Mouse (Mus musculus): ENCODE data around the gene Prr7. TPM values are rescaled to one million over a fixed set of nuclear protein-coding genes. Genes with fewer than 3 reads are reported as not detected.

The Prr7 gene
- polyA plus RNA-seq, 1 experiment from 2014 or later: not detected

GRCm38 (mm10) chr13:55511492-55511861 is 47.4 kb downstream of the Prr7 start:
- Histone ChIP-seq H3K27ac (replicated peaks) (peak overlapping the region; percentile 99), H3K4me2 (peak overlapping the region; percentile 80), H3K36me3 (peaks cover 45% of the 10 kb centered on the region), H3K9me3 (no peaks in the 10 kb centered on the region), H3K4me1 (peaks cover 55% of the 10 kb centered on the region), H3K9ac (peak overlapping the region; percentile 98), H3K27me3 (replicated peaks) (peaks cover 21% of the 10 kb centered on the region), H3K4me3 (peak overlapping the region; percentile 93)
- 9% methylated on average over 5 of the region's 5 CpGs for WGBS
- no peak for ATAC-seq (ENCODE audit: extremely low read depth, insufficient number of reproducible peaks, low FRiP score, low TSS enrichment)

DNA sequence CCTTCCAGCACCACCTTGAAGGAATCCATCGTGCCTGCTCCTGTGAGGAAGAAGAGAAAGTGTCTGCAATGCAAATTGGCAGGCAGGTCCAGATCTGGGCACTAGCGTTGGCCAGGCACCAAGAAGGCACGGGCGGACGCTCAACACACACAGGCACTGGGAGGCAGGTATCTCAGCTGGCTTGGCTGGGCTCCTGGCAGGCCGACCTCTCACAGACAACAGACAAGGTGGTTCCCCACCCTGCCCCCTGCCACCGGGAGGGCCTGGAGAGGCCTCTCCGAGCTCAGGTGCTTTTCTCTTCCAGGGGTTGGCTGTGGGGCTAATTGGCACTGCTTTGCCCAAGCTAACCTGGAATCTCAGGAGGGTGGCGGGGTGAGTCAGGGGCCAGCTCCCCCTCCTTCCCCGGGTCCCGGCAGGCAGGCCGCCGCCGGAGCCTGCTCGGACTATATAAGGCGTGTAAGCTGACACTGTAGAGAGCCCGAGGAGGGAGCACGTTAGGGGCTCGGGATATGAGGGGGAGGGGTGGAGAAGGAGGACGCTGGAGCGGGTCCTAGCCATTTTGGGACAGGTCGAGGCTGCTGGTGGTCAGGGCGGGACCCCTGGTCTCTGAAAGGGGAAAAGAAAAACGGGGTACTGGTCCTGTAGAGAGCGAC is 48.4 kb downstream of the Prr7 start:
- Histone ChIP-seq H3K4me1 (peaks cover 50% of the 10 kb centered on the region), H3K27me3 (replicated peaks) (peaks cover 23% of the 10 kb centered on the region), H3K9me3 (no peaks in the 10 kb centered on the region), H3K4me3 (peak overlapping the region; percentile 93), H3K4me2 (peak overlapping the region; percentile 80), H3K27ac (replicated peaks) (peak overlapping the region; percentile 99), H3K9ac (peak overlapping the region; percentile 98), H3K36me3 (peaks cover 35% of the 10 kb centered on the region)
- 2% methylated on average over 25 of the region's 25 CpGs for WGBS
- ATAC-seq (ENCODE audit: extremely low read depth, insufficient number of reproducible peaks, low FRiP score, low TSS enrichment): peak; percentile 32; the same call in 1 of the 2 replicates

DNA sequence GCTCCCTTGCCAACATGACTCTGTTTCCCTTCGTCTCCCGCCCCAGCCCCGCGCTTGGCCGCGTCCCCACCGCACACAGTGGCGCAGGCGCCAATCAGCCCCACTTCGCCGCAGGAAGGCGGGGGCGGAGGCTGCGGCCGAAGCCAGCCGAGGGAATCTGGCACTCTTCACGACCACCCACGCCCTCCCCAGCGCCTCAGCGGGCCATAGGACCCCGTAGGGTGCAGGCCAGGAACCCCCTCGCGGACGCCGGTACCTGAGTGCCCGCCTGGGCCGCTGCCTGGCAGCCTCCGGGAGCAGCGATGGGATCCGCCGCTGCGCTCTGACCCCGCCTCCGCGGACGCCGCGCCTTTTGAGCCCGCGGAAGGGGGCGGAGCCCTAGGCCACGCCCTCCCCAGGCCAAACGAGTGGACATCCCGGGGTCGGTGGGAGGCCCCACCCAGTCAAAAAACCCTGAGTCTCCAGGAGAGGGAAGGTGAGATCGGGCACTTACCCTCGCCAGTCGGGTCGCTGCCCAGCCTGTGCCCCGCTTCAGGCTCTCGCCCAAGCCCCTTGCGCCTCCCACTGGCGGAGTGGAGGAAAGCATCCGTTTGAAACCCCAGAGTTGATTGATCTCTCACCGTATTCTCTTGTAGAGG is 49.2 kb downstream of the Prr7 start, which contains the start of gene Pdlim7:
TSS of gene Pdlim7 (minus strand) at position 566 of the 638 bp plus-strand sequence.
- H3K36me3 ChIP-seq: peaks cover 28% of the 10 kb centered on the region
- peak; percentile 72 for ATAC-seq (ENCODE audit: extremely low read depth, insufficient number of reproducible peaks, low FRiP score, low TSS enrichment)
- under 1% methylated on average over 55 of the region's 55 CpGs for WGBS
- H3K27ac ChIP-seq (replicated peaks): peak within 1 kb of the TSS; percentile 99
- H3K4me3 ChIP-seq: peak within 1 kb of the TSS; percentile 93
- peaks cover 30% of the 10 kb centered on the region for H3K27me3 ChIP-seq (replicated peaks)
- H3K9ac ChIP-seq: peak within 1 kb of the TSS; percentile 98
- no peaks in the 10 kb centered on the region for H3K9me3 ChIP-seq
- peaks cover 48% of the 10 kb centered on the region for H3K4me1 ChIP-seq
- peak within 1 kb of the TSS; percentile 80 for H3K4me2 ChIP-seq

DNA sequence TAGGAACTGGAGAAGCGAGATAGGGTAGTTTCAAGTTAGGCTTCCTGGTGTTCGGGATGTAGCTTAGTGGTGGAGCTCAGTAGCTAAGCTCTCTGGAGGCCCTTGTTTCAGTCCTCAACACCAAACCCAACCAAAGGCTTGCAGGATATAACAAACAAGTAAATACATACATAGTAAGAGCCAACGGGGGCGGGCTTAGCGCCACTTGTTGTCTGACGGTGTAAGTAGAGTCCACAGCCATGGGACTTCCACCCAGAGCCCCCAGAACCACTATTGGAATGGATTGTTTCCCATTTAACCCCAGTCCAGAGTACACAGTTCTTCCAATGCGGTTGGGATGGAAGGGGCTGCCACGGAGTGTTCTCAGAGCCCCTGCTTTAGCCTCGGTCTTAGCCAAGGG is 49.8 kb downstream of the Prr7 start:
- Histone ChIP-seq H3K9ac (peak overlapping the region; percentile 98), H3K27ac (replicated peaks) (no peak overlapping the region), H3K36me3 (peaks cover 22% of the 10 kb centered on the region), H3K4me2 (peak overlapping the region; percentile 80), H3K27me3 (replicated peaks) (peaks cover 32% of the 10 kb centered on the region), H3K4me1 (peaks cover 42% of the 10 kb centered on the region), H3K9me3 (no peaks in the 10 kb centered on the region), H3K4me3 (peak overlapping the region; percentile 93)
- no peak for ATAC-seq (ENCODE audit: extremely low read depth, insufficient number of reproducible peaks, low FRiP score, low TSS enrichment)
- 32% methylated on average over 9 of the region's 9 CpGs for WGBS

GRCm38 (mm10) chr13:55516955-55517354 is 52.9 kb downstream of the Prr7 start:
- no peak overlapping the region for H3K4me3 ChIP-seq
- peaks cover 11% of the 10 kb centered on the region for H3K4me1 ChIP-seq
- H3K9ac ChIP-seq: no peak overlapping the region
- no peak for ATAC-seq (ENCODE audit: extremely low read depth, insufficient number of reproducible peaks, low FRiP score, low TSS enrichment)
- peaks cover 3% of the 10 kb centered on the region; the same call in 1 of the 2 replicates for H3K9me3 ChIP-seq
- H3K27ac ChIP-seq (replicated peaks): no peak overlapping the region
- H3K4me2 ChIP-seq: no peak overlapping the region
- H3K27me3 ChIP-seq (replicated peaks): peaks cover 43% of the 10 kb centered on the region
- no peaks in the 10 kb centered on the region for H3K36me3 ChIP-seq
- WGBS: under 1% methylated on average over 5 of the region's 5 CpGs

GRCm38 (mm10) chr13:55519606-55520005 is 55.5 kb downstream of the Prr7 start:
- no peaks in the 10 kb centered on the region for H3K36me3 ChIP-seq

DNA sequence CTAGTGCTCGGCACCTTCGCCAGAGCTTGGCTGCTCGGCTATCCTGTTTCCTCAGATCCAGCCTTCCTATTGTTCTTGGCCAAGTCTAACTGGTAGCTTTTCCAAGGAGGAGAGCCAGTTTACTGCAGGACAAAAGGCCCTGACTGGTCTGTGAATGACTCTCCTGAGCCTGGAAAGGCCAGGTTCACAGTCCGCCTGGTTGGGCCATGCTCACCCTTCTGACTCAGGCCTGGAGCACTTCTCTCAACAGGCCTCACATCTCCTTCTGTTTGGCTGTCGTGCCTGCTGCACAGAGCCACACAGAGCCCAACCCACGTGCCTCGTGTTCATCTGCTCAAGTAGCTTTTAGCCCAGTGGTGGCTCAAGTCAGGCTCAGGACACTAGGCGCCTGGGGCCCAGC is 58.7 kb downstream of the Prr7 start:
- Histone ChIP-seq H3K4me1 (peaks cover 15% of the 10 kb centered on the region; the same call in 1 of the 2 replicates), H3K9ac (no peak overlapping the region; the same call in 1 of the 2 replicates), H3K27me3 (replicated peaks) (peaks cover 24% of the 10 kb centered on the region), H3K27ac (replicated peaks) (peak overlapping the region; percentile 75), H3K4me2 (no peak overlapping the region), H3K36me3 (no peaks in the 10 kb centered on the region), H3K4me3 (no peak overlapping the region), H3K9me3 (peaks cover 3% of the 10 kb centered on the region; the same call in 1 of the 2 replicates)
- WGBS: 55% methylated on average over 8 of the region's 8 CpGs
- no peak for ATAC-seq (ENCODE audit: extremely low read depth, insufficient number of reproducible peaks, low FRiP score, low TSS enrichment)

More at GRCm38 (mm10) chr13:55519606-55520005, 55.5 kb downstream of the Prr7 start:
- peaks cover 15% of the 10 kb centered on the region; the same call in 1 of the 2 replicates for H3K4me1 ChIP-seq
- no peak overlapping the region for H3K27ac ChIP-seq (replicated peaks)
- peaks cover 3% of the 10 kb centered on the region; the same call in 1 of the 2 replicates for H3K9me3 ChIP-seq
- ATAC-seq (ENCODE audit: extremely low read depth, insufficient number of reproducible peaks, low FRiP score, low TSS enrichment): no peak
- no peak overlapping the region for H3K4me2 ChIP-seq
- H3K27me3 ChIP-seq (replicated peaks): peaks cover 41% of the 10 kb centered on the region
- WGBS: 60% methylated on average over 4 of the region's 4 CpGs
- no peak overlapping the region for H3K4me3 ChIP-seq
- no peak overlapping the region for H3K9ac ChIP-seq

Small RNA genes within 50 kb of the gene (microRNA-seq; reads per million reads assigned to microRNA genes)
- gene Mir6943 (0.82 reads per million), gene Mir6944 (25.5 reads per million, percentile 38 among the genes with 10 or more reads in this experiment), gene Mir6945 (8.0 reads per million, percentile 23 among the genes with 10 or more reads in this experiment)

Other genes starting within 250 kb of the Prr7 start
- 355 and 381 TPM in 2 replicates for gene Prelid1, start 143.8 kb upstream of the Prr7 start, polyA plus RNA-seq (2015; fragmentation: Nextera tagmentation; extraction: Ambion mirVana)
- gene Rab24, start 142.3 kb upstream of the Prr7 start, polyA plus RNA-seq (2015; fragmentation: Nextera tagmentation; extraction: Ambion mirVana): 54.3 and 62.8 TPM in 2 replicates
- gene Mxd3, start 134.4 kb upstream of the Prr7 start, polyA plus RNA-seq (2015; fragmentation: Nextera tagmentation; extraction: Ambion mirVana): 21.1 and 22.1 TPM in 2 replicates
- 73.5 and 81.7 TPM in 2 replicates for gene Lman2, start 101.5 kb upstream of the Prr7 start, polyA plus RNA-seq (2015; fragmentation: Nextera tagmentation; extraction: Ambion mirVana)
- 0.32 TPM in 2 replicates for gene Rgs14, start 94.5 kb upstream of the Prr7 start, polyA plus RNA-seq (2015; fragmentation: Nextera tagmentation; extraction: Ambion mirVana)
- gene Slc34a1, start 66.1 kb upstream of the Prr7 start, polyA plus RNA-seq (2015; fragmentation: Nextera tagmentation; extraction: Ambion mirVana): not detected in 2 replicates
- not detected in 2 replicates for gene Pfn3, start 49.0 kb upstream of the Prr7 start, polyA plus RNA-seq (2015; fragmentation: Nextera tagmentation; extraction: Ambion mirVana)
- 0.28 and 2.2 TPM in 2 replicates for gene F12, start 37.5 kb upstream of the Prr7 start, polyA plus RNA-seq (2015; fragmentation: Nextera tagmentation; extraction: Ambion mirVana)
- gene Grk6, start 19.2 kb upstream of the Prr7 start, polyA plus RNA-seq (2015; fragmentation: Nextera tagmentation; extraction: Ambion mirVana): 16.7 and 17.7 TPM in 2 replicates
- gene Dbn1, start 23.8 kb downstream of the Prr7 start, polyA plus RNA-seq (2015; fragmentation: Nextera tagmentation; extraction: Ambion mirVana): 83.8 and 84.9 TPM in 2 replicates
- gene Pdlim7, start 49.4 kb downstream of the Prr7 start, polyA plus RNA-seq (2015; fragmentation: Nextera tagmentation; extraction: Ambion mirVana): 402 and 437 TPM in 2 replicates
- gene Dok3, start 65.0 kb downstream of the Prr7 start, polyA plus RNA-seq (2015; fragmentation: Nextera tagmentation; extraction: Ambion mirVana): 1.1 and 1.2 TPM in 2 replicates
- 29.6 and 30.6 TPM in 2 replicates for gene Ddx41, start 72.4 kb downstream of the Prr7 start, polyA plus RNA-seq (2015; fragmentation: Nextera tagmentation; extraction: Ambion mirVana)
- gene Fam193b, start 106.9 kb downstream of the Prr7 start, polyA plus RNA-seq (2015; fragmentation: Nextera tagmentation; extraction: Ambion mirVana): 19.9 and 23.7 TPM in 2 replicates
- gene Tmed9, start 109.5 kb downstream of the Prr7 start, polyA plus RNA-seq (2015; fragmentation: Nextera tagmentation; extraction: Ambion mirVana): 102 and 121 TPM in 2 replicates
- 20.6 and 21.2 TPM in 2 replicates for gene B4galt7, start 135.6 kb downstream of the Prr7 start, polyA plus RNA-seq (2015; fragmentation: Nextera tagmentation; extraction: Ambion mirVana)
- 30.9 and 36.8 TPM in 2 replicates for gene Caml, start 158.7 kb downstream of the Prr7 start, polyA plus RNA-seq (2015; fragmentation: Nextera tagmentation; extraction: Ambion mirVana)
- gene Ddx46, start 170.8 kb downstream of the Prr7 start, polyA plus RNA-seq (2015; fragmentation: Nextera tagmentation; extraction: Ambion mirVana): 18.7 and 18.8 TPM in 2 replicates
- gene B230219D22Rik, start 228.9 kb downstream of the Prr7 start, polyA plus RNA-seq (2015; fragmentation: Nextera tagmentation; extraction: Ambion mirVana): 51.5 and 53.4 TPM in 2 replicates

All from heart, embryonic 13.5 days (tissue).